Mouse (Mus musculus) liver, embryonic 15.5 days (tissue): ENCODE data around the gene Zfp541. TPM values are rescaled to one million over a fixed set of nuclear protein-coding genes. Genes with fewer than 3 reads are reported as not detected.
A peak's percentile ranks its signal among the peaks of the same experiment; 100 is the strongest.

Experiments
- ATAC-seq: fragments of 200-750 bp; cut with Nextera tagmentation; 2 replicates; pipeline ENCODE4 v1.8.0; 2017; ENCODE audit warnings: moderate number of reproducible peaks, mild to moderate bottlenecking, moderate library complexity; ENCODE audit not compliant: insufficient read depth
- H3K27ac ChIP-seq: fragments of 300-500 bp; sonication (generic); replicated peaks from 2 replicates; pipeline ENCODE4 v1.5.1; 2015; ENCODE audit warnings: mild to moderate bottlenecking, inconsistent platforms
- H3K27me3 ChIP-seq: fragments of 300-500 bp; sonication (generic); 2 replicates; pipeline ENCODE4 v1.6.1; 2015; ENCODE audit warnings: mild to moderate bottlenecking, inconsistent platforms
- H3K36me3 ChIP-seq: fragments of 300-500 bp; sonication (generic); replicated peaks from 2 replicates; pipeline ENCODE4 v1.6.1; 2015; ENCODE audit warnings: moderate library complexity, mild to moderate bottlenecking, inconsistent platforms
- H3K4me1 ChIP-seq: fragments of 300-500 bp; sonication (generic); replicated peaks from 2 replicates; pipeline ENCODE4 v1.6.1; 2015; ENCODE audit warnings: inconsistent platforms
- H3K4me2 ChIP-seq: fragments of 300-500 bp; sonication (generic); 2 replicates; pipeline ENCODE4 v1.6.1; 2015; ENCODE audit warnings: moderate library complexity, mild to moderate bottlenecking, inconsistent platforms
- H3K4me3 ChIP-seq: fragments of 300-500 bp; sonication (generic); replicated peaks from 2 replicates; pipeline ENCODE4 v1.5.1; 2015; ENCODE audit warnings: mild to moderate bottlenecking, inconsistent platforms
- H3K9ac ChIP-seq: fragments of 300-500 bp; sonication (generic); 2 replicates; pipeline ENCODE4 v1.6.1; 2015; ENCODE audit warnings: moderate library complexity, mild to moderate bottlenecking, inconsistent platforms
- H3K9me3 ChIP-seq: fragments of 300-500 bp; sonication (generic); replicated peaks from 2 replicates; pipeline ENCODE4 v1.6.1; 2016; ENCODE audit warnings: inconsistent platforms
- WGBS: fragments of 180-500 bp; shearing (Covaris S2); methylation state at CpG from one replicate; pipeline ENCODE4 v1.1.7; 2015; ENCODE audit warnings: mixed read lengths; ENCODE audit not compliant: insufficient replicate concordance; 5-methylcytosine and 5-hydroxymethylcytosine counted together
- polyA plus RNA-seq: library from polyadenylated mRNA; unstranded; fragments of >200 nt; fragmentation: Nextera tagmentation; extraction: Ambion mirVana; gene quantifications from 2 replicates; pipeline ENCODE4 v1.2.1, GENCODE M21; 2015

Gene Zfp541
- polyA plus RNA-seq, 1 experiment from 2014 or later, result not detected

GRCm38 (mm10) chr7:16046481-16047337 is 14.9 kb upstream of the Zfp541 start:
- Histone ChIP-seq H3K9ac (peak overlapping the region; percentile 92), H3K27me3 (no peaks in the 10 kb centered on the region), H3K4me3 (peak overlapping the region; percentile 88), H3K27ac (peak overlapping the region; percentile 91), H3K9me3 (no peaks in the 10 kb centered on the region), H3K36me3 (no peaks in the 10 kb centered on the region; the same call in 1 of the 2 replicates), H3K4me2 (peak overlapping the region; percentile 99), H3K4me1 (peaks cover 83% of the 10 kb centered on the region)
- WGBS, result 1% methylated on average over 44 of the region's 46 CpGs
- ATAC-seq, result peak; percentile 38

DNA sequence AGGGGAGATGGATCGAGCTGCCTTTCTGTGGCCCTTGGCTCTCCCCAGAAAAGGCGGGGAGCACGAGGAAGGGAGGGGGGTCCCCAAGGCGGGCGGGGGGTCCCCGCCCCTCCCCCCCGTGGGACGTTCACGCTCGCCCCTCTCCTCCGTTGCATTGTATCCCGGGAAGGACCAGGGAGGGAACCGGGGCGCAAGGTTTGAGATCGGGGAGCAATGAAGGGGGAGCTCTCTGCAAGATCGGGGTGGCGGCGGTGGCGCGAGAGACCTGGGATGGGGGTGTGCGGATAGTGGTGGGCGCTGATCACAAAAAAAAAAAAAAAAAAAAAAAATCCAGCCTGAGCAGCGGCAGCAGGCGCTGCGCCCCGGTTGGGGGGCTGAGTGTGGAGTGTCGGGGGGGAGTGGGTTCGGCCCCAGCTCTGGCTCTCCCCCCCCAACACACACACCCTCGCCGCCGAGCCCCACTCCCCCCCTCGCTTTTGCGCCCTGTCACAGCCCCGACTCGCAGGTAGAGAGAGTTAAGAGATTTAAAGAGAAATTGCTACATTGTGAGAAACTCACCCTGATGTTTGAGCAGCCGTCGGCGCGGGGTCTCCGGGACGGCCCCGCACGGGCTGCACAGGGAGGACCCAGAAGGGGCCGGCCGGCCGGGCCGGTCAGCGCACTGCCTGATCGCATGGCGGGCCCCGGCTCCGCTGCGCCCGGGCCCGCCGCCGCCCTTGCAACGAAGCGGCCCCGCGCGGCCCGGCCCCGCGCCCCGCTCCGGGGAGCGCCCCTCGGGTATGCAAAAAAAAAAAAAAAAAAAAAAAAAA is 14.1 kb upstream of the Zfp541 start, which contains the start of gene Bicra:
Bicra (minus strand) TSS at position 584 of the 809 bp plus-strand sequence.
- Histone ChIP-seq H3K27ac (peak within 1 kb of the TSS; percentile 91), H3K4me1 (peaks cover 85% of the 10 kb centered on the region), H3K9ac (peak within 1 kb of the TSS; percentile 95), H3K4me2 (peak within 1 kb of the TSS; percentile 99), H3K27me3 (no peaks in the 10 kb centered on the region), H3K36me3 (no peaks in the 10 kb centered on the region; the same call in 1 of the 2 replicates), H3K9me3 (no peaks in the 10 kb centered on the region), H3K4me3 (peak within 1 kb of the TSS; percentile 88)
- peak; percentile 59 for ATAC-seq
- WGBS, result 0% methylated on average over 68 of the region's 69 CpGs

DNA sequence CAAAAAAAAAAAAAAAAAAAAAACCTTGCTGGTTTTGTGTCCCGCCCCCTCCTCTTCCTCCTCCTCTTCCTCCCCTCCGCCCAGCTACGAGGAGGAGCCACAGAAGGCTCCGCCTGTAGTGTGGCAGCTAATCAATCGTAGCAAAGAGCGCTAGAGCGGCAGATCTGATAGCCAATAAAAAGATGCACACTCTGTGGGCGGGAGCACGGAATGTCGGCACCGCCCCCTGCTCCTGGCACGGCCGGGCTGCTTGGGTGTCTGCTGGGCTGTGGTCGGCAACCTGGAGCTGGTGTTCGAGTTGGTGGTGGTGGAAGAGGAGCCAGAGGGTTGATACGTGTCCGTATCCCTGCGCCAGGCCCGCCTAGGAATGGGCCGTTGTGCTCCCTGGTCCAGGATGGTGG is 13.4 kb upstream of the Zfp541 start:
- Histone ChIP-seq H3K27ac (peak overlapping the region; percentile 91), H3K4me1 (peaks cover 83% of the 10 kb centered on the region), H3K9me3 (no peaks in the 10 kb centered on the region), H3K9ac (peak overlapping the region; percentile 95), H3K4me3 (peak overlapping the region; percentile 88), H3K4me2 (peak overlapping the region; percentile 99), H3K27me3 (no peaks in the 10 kb centered on the region), H3K36me3 (no peaks in the 10 kb centered on the region; the same call in 1 of the 2 replicates)
- 0% methylated on average over 20 of the region's 20 CpGs for WGBS
- ATAC-seq, result peak; percentile 71

DNA sequence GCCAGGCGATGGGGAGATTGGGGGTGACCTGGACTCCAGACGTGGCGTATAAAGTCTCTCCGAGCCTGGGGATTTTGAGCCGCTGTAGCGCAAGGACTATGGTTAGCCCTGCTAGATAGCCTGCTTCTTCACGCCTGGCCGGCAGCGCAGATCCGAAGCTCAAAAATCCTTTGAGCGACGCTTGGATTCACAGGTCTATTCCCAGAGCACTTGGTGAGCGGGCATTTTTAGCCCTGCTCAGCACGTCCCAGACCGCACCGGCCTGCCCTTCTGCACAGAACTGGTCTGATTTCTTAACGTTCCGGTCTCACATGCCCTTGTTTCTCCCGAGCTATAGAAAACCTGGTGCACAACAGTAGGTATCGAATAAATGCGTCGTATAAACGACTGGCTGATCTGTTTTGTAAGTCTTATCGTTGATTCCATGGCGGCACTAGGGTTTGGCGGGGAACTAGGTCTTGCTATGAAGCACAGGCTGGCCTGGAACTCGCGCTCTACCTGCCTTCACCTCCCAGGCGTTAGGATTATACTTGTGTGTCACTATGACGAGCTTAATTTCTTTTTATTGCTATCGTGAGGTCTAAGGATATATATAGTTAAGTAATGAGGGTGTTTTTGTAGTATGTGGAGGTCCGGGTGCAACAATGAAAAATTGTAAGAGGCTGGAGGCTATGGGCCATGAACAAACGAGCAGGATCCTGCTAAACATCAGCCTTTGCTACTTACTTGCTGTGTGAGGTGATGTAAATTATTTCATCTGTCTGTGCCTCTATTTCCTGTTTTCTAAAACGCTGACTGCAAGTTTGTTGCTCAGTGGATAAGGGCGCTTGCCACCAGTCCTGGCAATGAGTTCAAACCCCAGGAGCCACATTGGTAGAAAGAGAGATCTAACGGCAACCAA is 12.7 kb upstream of the Zfp541 start:
- H3K9me3 ChIP-seq, result no peaks in the 10 kb centered on the region
- peak; percentile 1; the same call in 1 of the 2 replicates for ATAC-seq
- H3K4me2 ChIP-seq, result peak overlapping the region; percentile 99
- WGBS, result 4% methylated on average over 36 of the region's 36 CpGs
- H3K4me3 ChIP-seq, result peak overlapping the region; percentile 88
- no peaks in the 10 kb centered on the region; the same call in 1 of the 2 replicates for H3K36me3 ChIP-seq
- peak overlapping the region; percentile 91 for H3K27ac ChIP-seq
- H3K9ac ChIP-seq, result peak overlapping the region; percentile 95
- H3K27me3 ChIP-seq, result no peaks in the 10 kb centered on the region
- H3K4me1 ChIP-seq, result peaks cover 84% of the 10 kb centered on the region

DNA sequence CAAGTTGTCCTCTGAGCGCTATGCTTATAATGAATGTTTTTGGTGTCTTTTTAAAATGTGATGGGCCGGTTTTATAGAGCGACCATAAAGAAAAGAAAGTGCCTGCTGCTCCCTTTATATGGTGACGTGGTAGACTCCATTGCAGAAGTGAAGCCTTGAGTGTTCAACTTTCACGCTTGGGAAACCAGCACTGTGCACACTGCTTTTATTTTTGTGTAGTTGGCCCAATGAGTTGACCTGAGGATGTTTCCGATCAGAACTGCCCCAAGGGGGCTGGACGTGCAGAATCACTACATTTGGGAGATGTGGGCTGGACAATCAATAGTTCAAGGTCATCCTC is 12.1 kb upstream of the Zfp541 start:
- no peak for ATAC-seq
- Histone ChIP-seq H3K27me3 (no peaks in the 10 kb centered on the region), H3K4me1 (peaks cover 80% of the 10 kb centered on the region)

DNA sequence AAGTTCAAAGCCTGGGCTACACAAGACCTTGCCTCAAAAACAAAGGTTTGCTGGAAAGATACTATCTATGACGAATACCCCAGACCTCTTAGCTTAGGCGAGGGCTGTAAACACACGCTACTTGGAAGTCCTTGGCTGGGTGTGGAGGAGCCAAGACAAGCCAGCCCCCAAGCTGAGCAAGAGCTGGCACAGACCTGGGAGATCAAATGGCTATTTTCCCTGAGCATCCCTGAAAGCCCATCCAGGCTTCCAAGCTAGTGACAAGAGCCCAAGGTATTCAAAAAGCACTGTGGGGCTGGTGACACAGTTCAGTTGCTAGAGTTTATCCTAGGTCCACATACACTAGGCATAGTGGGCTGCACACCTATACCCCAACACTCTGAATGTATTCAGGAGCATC is 11.0 kb upstream of the Zfp541 start:
- WGBS, result 75% methylated on average over 3 of the region's 3 CpGs
- ATAC-seq, result no peak
- H3K9me3 ChIP-seq, result no peaks in the 10 kb centered on the region
- H3K4me2 ChIP-seq, result peak overlapping the region; percentile 99
- 0 out of 2 replicates have a peak overlapping the region, but pooled peaks have one; percentile 95 for H3K9ac ChIP-seq
- no peaks in the 10 kb centered on the region; the same call in 1 of the 2 replicates for H3K36me3 ChIP-seq
- peaks cover 69% of the 10 kb centered on the region for H3K4me1 ChIP-seq
- peak overlapping the region; percentile 91; the same call in 1 of the 2 replicates for H3K27ac ChIP-seq
- H3K4me3 ChIP-seq, result peak overlapping the region; percentile 88; the same call in 1 of the 2 replicates
- no peaks in the 10 kb centered on the region for H3K27me3 ChIP-seq

More for the DNA sequence above, 12.1 kb upstream of the Zfp541 start:
- peak overlapping the region; percentile 95 for H3K9ac ChIP-seq
- peak overlapping the region; percentile 99 for H3K4me2 ChIP-seq
- H3K4me3 ChIP-seq, result peak overlapping the region; percentile 88
- WGBS, result 50% methylated on average over 7 of the region's 7 CpGs
- no peaks in the 10 kb centered on the region for H3K9me3 ChIP-seq
- peak overlapping the region; percentile 91 for H3K27ac ChIP-seq
- H3K36me3 ChIP-seq, result no peaks in the 10 kb centered on the region; the same call in 1 of the 2 replicates

DNA sequence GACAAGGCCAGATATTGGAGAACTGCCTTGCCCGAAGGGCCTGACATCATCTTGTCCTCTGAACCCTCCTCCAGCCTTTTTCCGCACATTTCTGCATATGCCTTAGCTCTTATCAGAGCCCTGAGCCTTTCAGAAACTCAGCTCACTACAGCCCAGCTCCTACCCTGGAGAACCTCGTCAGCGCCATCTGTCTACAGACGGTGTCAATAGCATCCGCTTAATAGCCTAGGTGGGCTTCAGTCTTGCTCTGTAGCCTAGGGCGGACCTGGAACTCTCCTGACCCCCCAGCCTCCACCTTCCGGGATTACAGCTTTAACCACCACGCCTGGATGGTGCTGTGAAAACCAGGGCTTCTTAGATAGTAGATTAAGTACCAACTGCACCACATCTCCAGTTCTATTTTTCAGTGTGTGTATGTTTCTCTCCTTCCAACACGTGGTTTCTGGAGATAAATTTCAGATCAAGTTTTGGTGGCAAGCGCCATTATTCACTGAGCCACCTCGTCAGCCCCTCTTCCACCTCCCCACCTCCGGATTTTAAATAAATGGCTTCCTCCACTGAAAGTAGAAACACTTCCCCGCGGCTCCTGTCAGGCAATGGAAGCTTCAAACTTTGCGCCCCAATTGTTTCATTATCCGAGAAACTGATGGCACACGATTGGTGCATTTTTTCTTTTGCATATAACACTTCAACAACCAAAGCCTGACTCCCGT is 9.6 kb upstream of the Zfp541 start:
- WGBS, result under 1% methylated on average over 19 of the region's 19 CpGs
- peak overlapping the region; percentile 76 for H3K9ac ChIP-seq
- peak overlapping the region; percentile 99 for H3K4me2 ChIP-seq
- peak; percentile 23 for ATAC-seq
- no peaks in the 10 kb centered on the region for H3K9me3 ChIP-seq
- H3K4me3 ChIP-seq, result peak overlapping the region; percentile 76
- peaks cover 59% of the 10 kb centered on the region for H3K4me1 ChIP-seq
- no peaks in the 10 kb centered on the region for H3K27me3 ChIP-seq
- H3K27ac ChIP-seq, result peak overlapping the region; percentile 96
- H3K36me3 ChIP-seq, result no peaks in the 10 kb centered on the region; the same call in 1 of the 2 replicates

DNA sequence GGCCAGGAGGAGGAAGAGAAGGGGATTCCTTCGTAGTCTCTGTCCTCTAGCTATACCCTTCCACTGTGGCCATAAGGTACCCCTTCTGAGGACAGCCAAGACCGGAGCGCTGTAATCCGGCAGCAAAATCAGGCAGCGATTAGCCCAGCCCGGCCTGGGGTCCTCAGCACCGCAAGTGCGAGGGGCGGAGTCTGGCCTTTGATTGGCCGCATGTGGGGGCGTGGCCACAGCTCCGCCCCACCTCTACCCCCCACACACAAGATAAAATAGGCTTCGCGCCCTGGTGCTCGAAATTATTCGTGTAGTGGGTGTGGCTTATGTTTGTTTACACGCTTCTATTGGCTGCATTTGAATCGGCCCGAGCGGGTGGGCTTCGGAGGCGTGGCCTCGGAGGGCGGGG is 8.9 kb upstream of the Zfp541 start:
- H3K4me2 ChIP-seq, result peak overlapping the region; percentile 99

DNA sequence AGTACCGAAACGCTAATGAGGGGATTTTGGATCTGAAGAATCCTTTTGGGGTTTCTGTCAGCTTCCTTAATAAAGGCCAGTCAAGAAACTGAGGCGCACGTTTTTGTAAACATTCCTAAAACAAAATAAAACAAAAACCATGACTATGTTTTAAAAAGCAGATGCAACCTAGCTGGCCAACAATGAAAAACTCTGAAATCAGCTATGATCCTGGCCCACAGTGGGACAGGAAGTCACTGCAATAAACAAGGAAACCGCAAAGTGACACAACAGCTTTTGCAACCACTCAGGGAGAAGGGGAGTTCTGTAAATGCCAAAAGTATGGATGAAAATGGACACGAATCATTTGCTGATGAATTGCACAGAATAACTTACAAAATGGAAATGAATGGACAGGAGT is 8.5 kb upstream of the Zfp541 start:
- Histone ChIP-seq H3K4me1 (peaks cover 55% of the 10 kb centered on the region), H3K36me3 (no peaks in the 10 kb centered on the region; the same call in 1 of the 2 replicates), H3K9me3 (no peaks in the 10 kb centered on the region), H3K4me3 (peak overlapping the region; percentile 76), H3K4me2 (peak overlapping the region; percentile 99), H3K27me3 (0 out of 2 replicates have a peak, but pooled peaks cover 1% of the 10 kb centered on the region), H3K9ac (peak overlapping the region; percentile 45), H3K27ac (peak overlapping the region; percentile 96)
- 1% methylated on average over 6 of the region's 6 CpGs for WGBS
- ATAC-seq, result no peak

More for the DNA sequence above, 8.9 kb upstream of the Zfp541 start:
- Histone ChIP-seq H3K4me1 (peaks cover 55% of the 10 kb centered on the region), H3K9me3 (no peaks in the 10 kb centered on the region), H3K9ac (peak overlapping the region; percentile 76), H3K27me3 (no peaks in the 10 kb centered on the region), H3K4me3 (peak overlapping the region; percentile 76), H3K27ac (peak overlapping the region; percentile 96), H3K36me3 (no peaks in the 10 kb centered on the region; the same call in 1 of the 2 replicates)
- ATAC-seq, result peak; percentile 83
- under 1% methylated on average over 24 of the region's 24 CpGs for WGBS
